Mouse (Mus musculus) kidney, adult 18-20 months (tissue): ENCODE measurements around the gene Fcgr1.
"Not testable (repeated sequence)": the region's sequence is repeated elsewhere in the genome, so short reads cannot be mapped to it uniquely, and the experiment has no call there.

ENCODE experiments used
- DNase-seq: peaks from one replicate; pipeline ENCODE4 v3.0.0; 2021

Fcgr1 gene

DNA sequence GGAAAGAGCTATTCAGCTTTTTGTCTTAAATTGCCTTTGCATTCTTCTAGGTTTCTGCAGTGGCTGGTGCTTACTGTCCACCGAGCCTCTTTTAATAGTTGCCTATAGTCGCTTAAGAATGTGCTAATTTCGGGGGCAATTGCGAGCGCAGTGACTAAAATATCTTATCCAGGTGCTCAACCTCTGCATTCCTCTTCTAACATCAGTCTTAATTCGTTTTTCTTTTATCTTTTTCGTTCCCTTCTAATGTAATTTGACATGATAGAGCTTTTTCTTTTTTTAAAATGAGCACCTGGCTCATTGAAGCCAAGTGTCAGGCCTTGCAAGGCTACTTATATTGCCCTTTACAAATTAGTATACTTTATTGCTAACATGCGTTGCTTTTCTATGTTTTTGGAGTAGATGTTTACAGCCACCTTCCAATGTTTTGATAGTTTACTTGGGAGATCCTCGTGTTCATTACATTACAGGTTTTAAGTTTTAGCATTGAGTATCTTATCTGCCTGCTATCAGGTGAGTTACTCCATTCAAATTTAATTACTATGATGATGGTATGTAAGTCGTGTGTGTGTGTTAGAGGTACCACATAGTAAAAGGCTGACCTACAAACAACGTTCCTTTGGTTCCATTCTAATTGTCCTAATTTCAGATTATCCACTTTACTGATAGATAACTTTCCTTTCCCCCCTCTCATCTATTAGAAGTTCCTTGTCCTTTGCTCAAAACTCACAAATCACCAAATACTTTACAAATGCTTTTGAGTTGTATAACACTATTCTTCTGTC, 46.2 kb downstream of the Fcgr1 start:
- DNase-seq, result no peak

DNA sequence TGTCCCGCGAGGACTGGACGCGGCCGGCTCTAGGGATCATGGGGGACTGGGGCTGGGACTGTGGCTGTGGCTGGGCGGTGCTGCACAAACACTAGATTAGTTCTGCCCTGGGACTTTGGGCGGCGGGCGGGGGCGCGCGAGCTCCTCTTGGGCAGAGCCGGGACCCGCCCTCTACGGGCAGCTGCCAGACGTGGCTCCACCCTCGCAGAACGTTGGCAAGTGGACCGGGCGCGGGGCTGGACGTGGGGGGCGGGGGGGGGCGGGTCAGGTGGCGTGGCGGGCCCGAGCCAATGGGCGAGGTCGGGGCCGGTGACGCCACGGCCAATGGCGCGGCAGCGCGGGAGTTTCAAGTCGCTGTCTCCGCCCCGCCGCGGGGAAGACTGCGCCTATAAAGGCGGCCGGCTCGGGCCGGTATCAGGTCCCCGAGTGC, 47.3 kb downstream of the Fcgr1 start, which contains the start of gene Hist2h3c1:
Gene Hist2h3c1, plus strand, starts transcription at position 259 of the 430 bp plus-strand sequence.
- not testable (repeated sequence) for DNase-seq

DNA sequence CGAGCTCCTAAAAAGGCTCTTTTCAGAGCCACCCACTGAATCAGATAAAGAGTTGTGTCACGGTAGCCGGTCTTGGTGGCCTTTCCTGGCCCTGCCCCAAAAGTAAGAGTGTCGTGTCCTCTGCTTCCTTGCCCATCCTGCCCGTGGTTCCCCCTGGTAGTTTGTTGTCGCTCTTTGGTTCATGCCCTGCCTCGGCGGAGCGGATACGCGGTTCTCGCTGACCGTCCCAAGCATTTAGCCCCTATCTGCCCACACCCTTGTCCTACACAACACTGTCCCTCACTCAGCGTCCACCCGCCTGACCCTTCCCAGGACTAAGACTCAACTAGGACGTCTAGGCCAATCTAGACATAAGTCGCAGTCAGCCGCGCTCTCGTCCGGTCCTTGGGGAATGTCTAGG, 47.8 kb downstream of the Fcgr1 start:
- DNase-seq, result not testable (repeated sequence)

DNA sequence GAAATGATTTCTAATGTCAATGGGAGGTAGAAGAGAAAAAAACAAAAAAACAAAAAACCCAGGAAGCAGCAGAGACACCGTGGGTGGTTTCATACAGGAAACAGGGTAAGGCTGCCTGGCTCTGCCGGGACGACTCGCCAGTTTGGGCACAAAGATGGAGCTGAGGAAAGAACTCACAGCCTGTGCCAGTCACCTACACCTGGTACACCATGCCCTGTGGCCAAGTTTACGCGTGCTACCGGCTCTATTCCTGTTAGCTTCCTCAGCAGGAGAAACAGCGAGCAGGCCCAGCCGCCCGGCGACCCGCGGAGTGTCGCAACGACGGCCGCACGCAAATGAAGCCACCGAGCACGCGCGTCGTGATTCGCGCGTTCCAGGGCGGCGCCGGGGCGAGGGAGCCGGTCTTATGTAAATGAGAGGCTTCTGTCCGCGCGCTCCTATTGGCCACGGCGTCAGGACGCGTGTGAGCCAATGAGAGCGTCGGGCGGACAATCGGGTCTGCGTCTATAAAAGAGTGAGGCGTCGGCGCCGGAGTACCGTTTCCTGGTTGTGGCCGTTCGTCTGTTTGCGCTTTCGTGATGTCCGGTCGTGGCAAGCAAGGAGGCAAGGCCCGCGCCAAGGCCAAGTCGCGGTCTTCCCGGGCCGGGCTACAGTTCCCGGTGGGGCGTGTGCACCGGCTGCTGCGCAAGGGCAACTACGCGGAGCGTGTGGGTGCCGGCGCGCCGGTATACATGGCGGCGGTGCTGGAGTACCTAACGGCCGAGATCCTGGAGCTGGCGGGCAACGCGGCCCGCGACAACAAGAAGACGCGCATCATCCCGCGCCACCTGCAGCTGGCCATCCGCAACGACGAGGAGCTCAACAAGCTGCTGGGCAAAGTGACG, 48.5 kb downstream of the Fcgr1 start, which contains the start of gene Hist2h2aa1:
Gene Hist2h2aa1, plus strand, starts transcription at position 495 of the 884 bp plus-strand sequence.
- DNase-seq, result peak; percentile 89

DNA sequence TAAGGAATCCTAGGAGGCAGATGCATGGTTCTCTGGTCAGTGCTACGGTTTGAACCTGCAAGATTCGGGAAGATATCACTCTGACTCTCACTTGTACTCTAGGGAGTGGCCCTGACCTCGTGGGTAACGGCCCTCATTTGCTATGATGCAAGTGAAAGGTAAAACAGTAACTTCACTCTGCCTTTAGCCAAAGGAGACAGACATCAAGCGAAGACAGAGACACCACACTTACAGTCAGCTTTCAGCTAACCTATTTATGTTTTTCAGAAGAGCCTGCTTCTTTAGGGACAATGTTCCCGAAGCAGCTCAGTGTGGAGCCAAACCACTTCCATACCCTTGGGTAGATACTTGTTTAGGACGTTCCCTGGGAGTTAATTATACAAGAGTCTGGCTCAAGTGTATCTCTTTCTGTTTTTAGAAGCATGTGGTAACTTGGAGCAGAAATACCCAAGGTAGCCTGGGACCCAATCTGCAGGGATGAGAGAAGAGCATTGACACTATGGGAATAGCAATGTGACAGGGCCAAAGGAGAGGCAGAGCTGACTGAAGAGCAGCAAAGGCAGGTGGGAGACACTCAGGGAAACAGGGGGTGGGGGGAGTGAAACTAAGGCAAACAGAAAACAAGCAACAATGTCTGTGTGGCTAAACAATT, 49.7 kb downstream of the Fcgr1 start:
- peak; percentile 15 for DNase-seq

DNA sequence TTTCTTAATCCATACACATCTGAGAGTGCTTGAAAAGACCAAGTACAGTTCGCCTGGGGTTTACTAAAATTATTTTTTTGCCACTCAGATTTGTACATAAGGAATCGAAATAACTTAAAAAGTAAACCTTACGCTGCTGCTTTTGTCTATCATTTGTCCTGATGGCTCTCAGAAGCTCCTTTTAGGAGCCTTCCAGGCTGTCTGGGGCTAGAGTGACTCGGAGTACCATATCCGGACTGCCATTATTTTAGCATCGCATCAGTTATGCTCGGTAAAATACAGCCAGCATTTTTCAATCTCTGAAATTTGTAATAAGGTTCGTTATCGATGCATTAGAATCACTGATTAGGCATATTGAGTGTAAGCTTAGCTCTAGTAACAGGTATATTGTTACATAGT, 53.0 kb downstream of the Fcgr1 start:
- DNase-seq, result no peak

DNA sequence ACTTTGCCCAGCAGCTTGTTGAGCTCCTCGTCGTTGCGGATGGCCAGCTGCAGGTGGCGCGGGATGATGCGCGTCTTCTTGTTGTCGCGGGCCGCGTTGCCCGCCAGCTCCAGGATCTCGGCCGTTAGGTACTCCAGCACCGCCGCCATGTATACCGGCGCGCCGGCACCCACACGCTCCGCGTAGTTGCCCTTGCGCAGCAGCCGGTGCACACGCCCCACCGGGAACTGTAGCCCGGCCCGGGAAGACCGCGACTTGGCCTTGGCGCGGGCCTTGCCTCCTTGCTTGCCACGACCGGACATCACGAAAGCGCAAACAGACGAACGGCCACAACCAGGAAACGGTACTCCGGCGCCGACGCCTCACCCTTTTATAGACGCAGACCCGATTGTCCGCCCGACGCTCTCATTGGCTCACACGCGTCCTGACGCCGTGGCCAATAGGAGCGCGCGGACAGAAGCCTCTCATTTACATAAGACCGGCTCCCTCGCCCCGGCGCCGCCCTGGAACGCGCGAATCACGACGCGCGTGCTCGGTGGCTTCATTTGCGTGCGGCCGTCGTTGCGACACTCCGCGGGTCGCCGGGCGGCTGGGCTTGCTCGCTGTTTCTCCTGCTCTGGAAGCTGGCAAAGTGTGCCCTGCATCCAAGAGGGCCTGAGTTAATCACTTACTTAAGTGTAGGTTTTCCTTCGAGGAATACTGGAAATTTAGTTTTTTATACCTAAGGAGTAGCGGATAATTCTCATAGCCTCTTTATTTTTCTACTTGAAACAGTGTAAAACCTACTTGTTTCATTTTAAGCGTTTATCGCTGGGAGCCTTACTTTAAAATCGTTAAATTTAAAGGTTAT, 53.6 kb downstream of the Fcgr1 start, which contains the start of gene Hist2h2aa2:
Gene Hist2h2aa2, minus strand, starts transcription at position 328 of the 850 bp plus-strand sequence.
- peak; percentile 98 for DNase-seq

DNA sequence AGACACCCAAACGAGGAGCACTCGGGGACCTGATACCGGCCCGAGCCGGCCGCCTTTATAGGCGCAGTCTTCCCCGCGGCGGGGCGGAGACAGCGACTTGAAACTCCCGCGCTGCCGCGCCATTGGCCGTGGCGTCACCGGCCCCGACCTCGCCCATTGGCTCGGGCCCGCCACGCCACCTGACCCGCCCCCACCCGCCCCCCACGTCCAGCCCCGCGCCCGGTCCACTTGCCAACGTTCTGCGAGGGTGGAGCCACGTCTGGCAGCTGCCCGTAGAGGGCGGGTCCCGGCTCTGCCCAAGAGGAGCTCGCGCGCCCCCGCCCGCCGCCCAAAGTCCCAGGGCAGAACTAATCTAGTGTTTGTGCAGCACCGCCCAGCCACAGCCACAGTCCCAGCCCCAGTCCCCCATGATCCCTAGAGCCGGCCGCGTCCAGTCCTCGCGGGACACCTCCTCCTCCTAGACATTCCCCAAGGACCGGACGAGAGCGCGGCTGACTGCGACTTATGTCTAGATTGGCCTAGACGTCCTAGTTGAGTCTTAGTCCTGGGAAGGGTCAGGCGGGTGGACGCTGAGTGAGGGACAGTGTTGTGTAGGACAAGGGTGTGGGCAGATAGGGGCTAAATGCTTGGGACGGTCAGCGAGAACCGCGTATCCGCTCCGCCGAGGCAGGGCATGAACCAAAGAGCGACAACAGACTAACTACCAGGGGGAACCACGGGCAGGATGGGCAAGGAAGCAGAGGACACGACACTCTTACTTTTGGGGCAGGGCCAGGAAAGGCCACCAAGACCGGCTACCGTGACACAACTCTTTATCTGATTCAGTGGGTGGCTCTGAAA, 54.6 kb downstream of the Fcgr1 start, which contains the start of gene Hist2h3c2:
Gene Hist2h3c2, minus strand, starts transcription at position 174 of the 840 bp plus-strand sequence.
- peak; percentile 53 for DNase-seq

DNA sequence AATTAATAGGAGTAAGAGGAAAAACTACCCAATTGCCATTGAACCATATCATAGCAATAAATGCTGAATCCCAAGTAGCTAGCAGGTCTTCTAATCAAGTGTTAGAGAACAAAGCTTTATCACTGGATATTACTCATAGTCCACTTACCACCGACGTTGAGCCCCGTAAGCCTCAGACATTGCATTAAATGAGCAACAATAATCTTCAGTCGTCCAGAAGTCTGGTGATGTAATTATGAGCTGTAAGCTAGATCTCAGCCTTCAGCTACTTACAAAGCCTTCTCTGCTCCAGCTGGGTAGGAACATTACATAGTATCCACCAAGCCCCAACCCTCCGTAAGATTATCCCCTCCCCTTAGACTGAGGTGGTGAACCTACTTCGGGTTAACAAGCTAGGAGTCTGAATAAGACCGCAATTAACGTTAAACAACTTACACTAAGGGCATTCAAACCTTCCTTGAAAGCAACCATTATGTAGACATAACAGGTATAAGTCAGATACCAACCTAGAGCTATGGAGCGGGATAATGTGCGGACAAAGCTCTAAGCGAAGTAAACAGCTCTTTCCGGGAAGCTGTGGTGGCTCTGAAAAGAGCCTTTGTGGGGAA, 55.8 kb downstream of the Fcgr1 start:
- DNase-seq, result no peak

DNA sequence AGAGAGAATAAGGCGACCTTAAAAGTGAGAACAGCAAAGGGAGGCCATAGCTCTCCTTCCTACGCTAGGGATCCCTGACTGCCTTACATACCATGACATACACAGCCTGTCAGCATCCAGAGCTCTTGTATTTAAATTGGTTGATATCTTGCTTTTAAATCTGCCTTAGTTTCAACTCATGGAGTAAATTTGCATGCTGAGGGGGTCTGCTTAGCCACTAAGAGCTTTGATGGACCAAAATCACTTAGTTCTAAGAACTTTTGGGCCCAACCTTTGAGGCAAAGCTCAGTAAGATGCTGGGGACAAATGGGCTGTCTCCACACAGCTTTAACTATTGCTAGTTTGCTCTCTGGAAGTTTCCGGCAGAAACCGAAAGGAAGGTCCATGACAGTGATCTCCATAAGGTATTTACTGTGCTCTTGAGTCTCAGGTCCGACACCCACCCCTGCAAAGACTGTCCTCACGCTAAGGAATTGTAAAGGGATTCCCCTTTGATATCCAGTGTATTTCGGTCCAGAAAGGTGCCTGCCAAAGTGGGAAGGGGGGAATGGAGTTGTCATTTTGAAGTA, 56.4 kb downstream of the Fcgr1 start:
- no peak for DNase-seq

DNA sequence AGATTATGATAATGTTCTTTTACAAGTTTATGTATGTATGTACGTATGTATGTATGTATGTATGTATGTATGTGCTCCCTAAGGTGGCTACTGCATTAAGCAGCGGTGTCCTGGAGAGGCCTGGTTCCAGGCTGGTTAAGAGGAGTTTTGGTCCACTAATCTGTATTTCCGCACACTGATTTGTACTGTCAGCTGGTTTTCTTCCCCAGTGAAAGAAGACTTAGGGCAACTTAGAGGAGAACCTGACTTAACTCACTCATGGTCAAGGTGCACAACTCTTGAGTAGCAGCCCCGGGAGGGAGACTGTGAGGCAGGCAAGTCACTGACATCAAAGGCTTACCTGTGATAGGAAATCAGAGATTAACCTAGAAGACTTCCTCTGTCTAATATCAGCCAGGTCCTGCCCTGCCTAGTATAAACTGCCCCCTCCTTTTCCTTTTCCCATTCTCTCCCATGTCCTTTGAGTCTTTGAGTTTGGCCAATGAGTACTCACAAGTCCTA, 56.9 kb downstream of the Fcgr1 start:
- no peak for DNase-seq

DNA sequence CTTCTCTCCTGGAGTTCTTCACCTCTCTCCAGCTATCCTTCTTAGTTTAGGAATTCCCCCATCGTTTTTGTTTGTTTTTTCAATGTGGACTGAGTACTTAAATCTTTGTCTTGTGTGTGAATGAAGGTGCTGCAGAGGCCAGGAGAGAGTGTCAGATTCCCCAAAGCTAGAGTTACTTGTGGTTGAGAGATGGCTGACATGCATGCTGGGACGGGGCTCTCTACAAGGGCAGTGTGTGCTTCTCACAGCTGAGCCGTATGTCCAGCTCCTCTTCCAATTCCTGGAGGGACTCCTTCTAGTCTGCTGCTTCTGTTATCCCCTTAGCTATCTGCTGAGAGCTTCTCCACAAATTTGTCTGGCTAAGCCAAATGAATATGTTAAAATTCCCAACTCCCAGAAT, 57.9 kb downstream of the Fcgr1 start:
- no peak for DNase-seq

DNA sequence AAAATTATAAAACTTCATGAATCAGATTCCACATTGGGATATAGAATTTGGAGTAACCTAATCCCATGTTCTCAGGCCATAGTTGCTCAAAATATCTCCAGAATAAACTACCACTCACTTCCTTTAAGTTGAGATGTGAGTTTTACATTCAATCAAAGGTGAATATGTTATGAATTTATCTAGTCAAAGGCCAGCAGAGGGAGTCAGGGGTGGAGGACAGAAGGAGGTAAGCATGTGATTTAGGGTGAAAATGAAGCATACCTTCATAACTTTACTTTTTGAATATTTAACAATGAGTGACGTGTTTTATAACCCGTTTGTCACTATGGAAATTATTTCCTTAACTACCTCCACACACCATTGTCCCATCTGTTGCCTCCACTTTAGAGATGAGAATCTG, 58.9 kb downstream of the Fcgr1 start:
- DNase-seq, result no peak
